20 mouse cellular contexts compared by ENCODE assay signal in the genomic region with DNA sequence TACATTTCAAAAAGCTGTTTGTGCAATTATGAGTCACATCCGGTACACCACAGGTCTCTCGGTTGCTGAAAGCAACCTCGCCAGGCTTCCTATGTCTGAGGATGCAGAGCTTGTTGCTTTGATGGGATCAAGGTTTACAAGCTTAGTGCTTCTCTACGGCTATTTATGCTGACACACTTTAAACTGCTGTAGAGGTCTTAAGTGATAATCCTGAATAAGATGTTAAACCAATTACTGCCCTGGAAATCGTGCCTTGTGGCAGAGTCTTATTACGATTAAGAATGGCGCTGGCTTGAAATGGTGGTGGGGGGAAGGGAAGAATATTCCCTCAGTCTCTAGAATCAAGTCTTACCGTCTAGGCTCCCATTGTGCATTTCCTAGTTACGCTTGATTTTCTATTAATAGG.
DNase-seq lines count a peak whose midpoint lies in the region; ATAC-seq and TF ChIP-seq lines count a peak whose summit lies in the region.
"Had no signal": no experiment of that assay in that cellular context is flagged by ENCODE, and none has a peak within 500 bp of the region (broad histone marks: within the 10 kb centered on the region; RNA-seq: fewer than 3 reads in every experiment).

No protein-coding gene starts in this region.

- peak; percentile 28; the same call in 1 of the 2 replicates for ATAC-seq in midbrain, embryonic 11.5 days (ENCODE audit: low FRiP score)
- peak; percentile 47; the same call in 1 of the 2 replicates for ATAC-seq in forebrain, postnatal 0 days
- 0 out of 2 replicates have a peak, but pooled peaks have one; percentile 32 for ATAC-seq in midbrain, embryonic 12.5 days (ENCODE audit: low FRiP score, low read depth)
- ATAC-seq: lung, postnatal 0 days had no signal

- H3K27me3 ChIP-seq in midbrain, embryonic 11.5 days (ENCODE audit: control insufficient read depth, insufficient read depth, low read length), result no peaks in the 10 kb centered on the region
- no peaks in the 10 kb centered on the region for H3K27me3 ChIP-seq in midbrain, embryonic 10.5 days (ENCODE audit: low read depth, poor library complexity, severe bottlenecking)
- H3K27me3 ChIP-seq in forebrain, postnatal 0 days (ENCODE audit: insufficient read depth, low read length), result no peaks in the 10 kb centered on the region
- H3K27me3 ChIP-seq in midbrain, embryonic 12.5 days, result no peaks in the 10 kb centered on the region
- H3K27me3 ChIP-seq: CH12.LX; embryonic facial prominence, embryonic 12.5 days; liver, embryonic 13.5 days had no signal

- peaks cover 7% of the 10 kb centered on the region; the same call in 1 of the 2 replicates for H3K4me1 ChIP-seq in midbrain, embryonic 11.5 days (ENCODE audit: control insufficient read depth, insufficient read depth, low read length)
- H3K4me1 ChIP-seq in midbrain, embryonic 10.5 days, result peaks cover 17% of the 10 kb centered on the region; the same call in 1 of the 2 replicates
- no peaks in the 10 kb centered on the region for H3K4me1 ChIP-seq in forebrain, postnatal 0 days (ENCODE audit: insufficient read depth)
- peaks cover 36% of the 10 kb centered on the region for H3K4me1 ChIP-seq in midbrain, embryonic 12.5 days
- H3K4me1 ChIP-seq: liver, embryonic 13.5 days had no signal

- WGBS in midbrain, embryonic 11.5 days, result 37% methylated on average over 9 of the region's 9 CpGs
- WGBS in midbrain, embryonic 10.5 days, result 52% methylated on average over 9 of the region's 9 CpGs
- 33% methylated on average over 9 of the region's 9 CpGs for WGBS in forebrain, postnatal 0 days
- WGBS in midbrain, embryonic 12.5 days, result 32% methylated on average over 9 of the region's 9 CpGs

- no peak overlapping the region for H3K4me3 ChIP-seq in midbrain, embryonic 11.5 days (ENCODE audit: low read depth, low read length)
- H3K4me3 ChIP-seq in midbrain, embryonic 10.5 days, result no peak overlapping the region
- no peak overlapping the region for H3K4me3 ChIP-seq in forebrain, postnatal 0 days (ENCODE audit: low read depth, low read length)
- H3K4me3 ChIP-seq in midbrain, embryonic 12.5 days, result no peak overlapping the region
- H3K4me3 ChIP-seq: embryonic facial prominence, embryonic 12.5 days; gastrocnemius, adult 2 months; heart, embryonic 10.5 days; liver, embryonic 13.5 days had no signal

- no peaks in the 10 kb centered on the region for H3K9me3 ChIP-seq in midbrain, embryonic 11.5 days (ENCODE audit: control insufficient read depth, low read length)
- no peaks in the 10 kb centered on the region for H3K9me3 ChIP-seq in midbrain, embryonic 10.5 days (replicated peaks)
- no peaks in the 10 kb centered on the region for H3K9me3 ChIP-seq in forebrain, postnatal 0 days (ENCODE audit: low read length)
- no peaks in the 10 kb centered on the region for H3K9me3 ChIP-seq in midbrain, embryonic 12.5 days
- H3K9me3 ChIP-seq: embryonic facial prominence, embryonic 12.5 days; heart, embryonic 10.5 days; liver, embryonic 13.5 days had no signal

- H3K9ac ChIP-seq in midbrain, embryonic 11.5 days (ENCODE audit: low read length), result no peak overlapping the region
- H3K9ac ChIP-seq in forebrain, postnatal 0 days, result no peak overlapping the region
- H3K9ac ChIP-seq in midbrain, embryonic 12.5 days (replicated peaks), result no peak overlapping the region
- H3K9ac ChIP-seq: embryonic facial prominence, embryonic 12.5 days; liver, embryonic 13.5 days had no signal

- no peak for TF ChIP-seq CTCF in forebrain, postnatal 0 days (IDR thresholded peaks at IDR 0.05; ENCODE audit: low read depth)

- no peak overlapping the region for H3K4me2 ChIP-seq in midbrain, embryonic 11.5 days
- no peak overlapping the region for H3K4me2 ChIP-seq in forebrain, postnatal 0 days (ENCODE audit: low read depth)
- H3K4me2 ChIP-seq in midbrain, embryonic 12.5 days (replicated peaks), result no peak overlapping the region
- H3K4me2 ChIP-seq: embryonic facial prominence, embryonic 12.5 days; liver, embryonic 13.5 days had no signal

- H3K36me3 ChIP-seq in midbrain, embryonic 11.5 days (ENCODE audit: control insufficient read depth, insufficient read depth, low read length), result no peaks in the 10 kb centered on the region
- H3K36me3 ChIP-seq in midbrain, embryonic 10.5 days, result peaks cover 38% of the 10 kb centered on the region
- H3K36me3 ChIP-seq in forebrain, postnatal 0 days (ENCODE audit: insufficient read depth), result peaks cover 8% of the 10 kb centered on the region; the same call in 1 of the 2 replicates
- peaks cover 21% of the 10 kb centered on the region for H3K36me3 ChIP-seq in midbrain, embryonic 12.5 days
- H3K36me3 ChIP-seq: heart, embryonic 10.5 days; liver, embryonic 13.5 days had no signal

- no peak for DNase-seq in midbrain, embryonic 11.5 days (ENCODE audit: low spot score, missing footprints)
- no peak for DNase-seq in midbrain, embryonic 10.5 days (ENCODE audit: low spot score)
- no peak for DNase-seq in forebrain, postnatal 0 days
- peak; percentile 49 for DNase-seq in retina, embryonic 14.5 days (ENCODE audit: low spot score)
- no peak for DNase-seq in embryo, embryonic 9.5 days (ENCODE audit: extremely low spot score)
- DNase-seq in c-Kit-positive CD71-positive TER-119-positive erythroid progenitor cells, embryonic 14.5 days (ENCODE audit: low spot score), result no peak
- DNase-seq in layer of hippocampus, postnatal 14 days (ENCODE audit: low spot score in 2 of 2), result no peak
- DNase-seq: cerebellum, adult 11 months; cerebellum, postnatal 36 days; gastrocnemius, adult 2 months; kidney, adult 2 months; kidney, postnatal 25 days; layer of hippocampus, adult 9-11 months; liver, embryonic 13.5 days; thymus, postnatal 4 days had no signal

- no peak overlapping the region for H3K27ac ChIP-seq in midbrain, embryonic 11.5 days (ENCODE audit: low read depth, low read length)
- H3K27ac ChIP-seq in midbrain, embryonic 10.5 days (replicated peaks), result no peak overlapping the region
- H3K27ac ChIP-seq in forebrain, postnatal 0 days (ENCODE audit: low read depth, low read length), result 0 out of 2 replicates have a peak overlapping the region, but pooled peaks have one; percentile 2
- peak overlapping the region; percentile 35; the same call in 1 of the 2 replicates for H3K27ac ChIP-seq in midbrain, embryonic 12.5 days (replicated peaks)
- H3K27ac ChIP-seq: embryonic facial prominence, embryonic 12.5 days; gastrocnemius, adult 2 months; heart, embryonic 10.5 days; liver, embryonic 13.5 days had no signal

Comparison
In these comparisons a context has a peak if more than half of its experiments do, and no peak if none do; other contexts are left out.
1. H3K27ac ChIP-seq: peak in forebrain, postnatal 0 days (single experiment) and midbrain, embryonic 12.5 days (single experiment); none in midbrain, embryonic 11.5 days (single experiment) and midbrain, embryonic 10.5 days (single experiment).
2. Peak in every context shown above with its lines, with median percentiles within 50 percentile points of each other: ATAC-seq.